Mouse (Mus musculus) embryonic facial prominence, embryonic 11.5 days (tissue): ENCODE results near the gene Olfr640. TPM values are rescaled to one million over a fixed set of nuclear protein-coding genes. Genes with fewer than 3 reads are reported as not detected.

ENCODE experiments used
- ATAC-seq: fragments of 200-750 bp; cut with Nextera tagmentation; replicated peaks from 2 replicates; pipeline ENCODE4 v1.8.0; 2017; ENCODE audit warnings: low read depth; ENCODE audit not compliant: insufficient number of reproducible peaks, low FRiP score, low TSS enrichment
- DNase-seq: peaks from one replicate; pipeline ENCODE4 v3.0.0-alpha.2; 2015; ENCODE audit warnings: low spot score
- H3K27ac ChIP-seq: fragments of 300-500 bp; sonication (generic); replicated peaks from 2 replicates; pipeline ENCODE4 v1.5.1; 2014; ENCODE audit warnings: mild to moderate bottlenecking, low read depth, low read length, control low read depth
- H3K27me3 ChIP-seq: fragments of 300-500 bp; sonication (generic); 2 replicates; pipeline ENCODE4 v1.6.1; 2014; ENCODE audit warnings: mild to moderate bottlenecking, low read length, moderate library complexity, mixed read lengths; ENCODE audit not compliant: control insufficient read depth, insufficient read depth
- H3K36me3 ChIP-seq: fragments of 300-500 bp; sonication (generic); replicated peaks from 2 replicates; pipeline ENCODE4 v1.6.1; 2014; ENCODE audit warnings: low read depth, mild to moderate bottlenecking, low read length, moderate library complexity, mixed read lengths; ENCODE audit not compliant: control insufficient read depth, insufficient read depth
- H3K4me1 ChIP-seq: fragments of 300-500 bp; sonication (generic); 2 replicates; pipeline ENCODE4 v1.6.1; 2014; ENCODE audit warnings: low read length, mixed read lengths; ENCODE audit not compliant: control insufficient read depth, insufficient read depth
- H3K4me2 ChIP-seq: fragments of 300-500 bp; sonication (generic); 2 replicates; pipeline ENCODE4 v1.6.1; 2014; ENCODE audit warnings: low read depth, mild to moderate bottlenecking, control low read depth, low read length, moderate library complexity
- H3K4me3 ChIP-seq: fragments of 300-500 bp; sonication (generic); 2 replicates; pipeline ENCODE4 v1.5.1; 2014; ENCODE audit warnings: low read depth, low read length, control low read depth
- H3K9ac ChIP-seq: fragments of 300-500 bp; sonication (generic); replicated peaks from 2 replicates; pipeline ENCODE4 v1.6.1; 2014; ENCODE audit warnings: mild to moderate bottlenecking, control low read depth, low read length
- H3K9me3 ChIP-seq: fragments of 300-500 bp; sonication (generic); replicated peaks from 2 replicates; pipeline ENCODE4 v1.6.1; 2016; ENCODE audit warnings: mild to moderate bottlenecking, low read length, inconsistent platforms, mixed read lengths; ENCODE audit not compliant: control insufficient read depth
- WGBS: fragments of 180-500 bp; shearing (Covaris S2); extraction: QIAGEN DNeasy Blood & Tissue Kit; methylation state at CpG from one replicate; pipeline ENCODE4 v1.1.7; 2014; 5-methylcytosine and 5-hydroxymethylcytosine counted together
- polyA plus RNA-seq: library from polyadenylated mRNA; unstranded; fragments of >200 nt; fragmentation: Nextera tagmentation; extraction: Ambion mirVana; gene quantifications from 2 replicates; pipeline ENCODE4 v1.2.1, GENCODE M21; 2014

Gene Olfr640
- polyA plus RNA-seq: not detected in 2 replicates

- 71% methylated on average over 6 of the region's 6 CpGs for WGBS
- Histone ChIP-seq H3K27me3 (no peaks in the 10 kb centered on the region), H3K36me3 (no peaks in the 10 kb centered on the region), H3K27ac (no peak within 1 kb of the TSS), H3K9ac (no peak within 1 kb of the TSS), H3K4me3 (no peak within 1 kb of the TSS), H3K4me2 (no peak within 1 kb of the TSS), H3K4me1 (no peaks in the 10 kb centered on the region), H3K9me3 (no peaks in the 10 kb centered on the region)
- no peak for ATAC-seq
- DNase-seq: no peak
Measured at GRCm38 (mm10) chr7:104025473-104025872, at the start of gene Olfr640. Olfr640 (minus strand) TSS chr7:104025573.

- Histone ChIP-seq H3K36me3 (no peaks in the 10 kb centered on the region), H3K4me2 (no peak within 1 kb of the TSS), H3K4me1 (no peaks in the 10 kb centered on the region), H3K4me3 (no peak within 1 kb of the TSS), H3K27me3 (no peaks in the 10 kb centered on the region), H3K9ac (no peak within 1 kb of the TSS), H3K27ac (no peak within 1 kb of the TSS), H3K9me3 (no peaks in the 10 kb centered on the region)
- DNase-seq (no peak), ATAC-seq (no peak)
- WGBS: 60% methylated on average over 2 of the region's 2 CpGs
Measured at GRCm38 (mm10) chr7:104071769-104072168, 46.4 kb upstream of the Olfr640 start, which contains the start of gene Olfr644. Olfr644 (minus strand) TSS chr7:104071869.

- 54% methylated on average over 2 of the region's 2 CpGs for WGBS
- Histone ChIP-seq H3K27ac (no peak within 1 kb of the TSS), H3K4me3 (no peak within 1 kb of the TSS), H3K27me3 (no peaks in the 10 kb centered on the region), H3K4me1 (no peaks in the 10 kb centered on the region), H3K9me3 (no peaks in the 10 kb centered on the region), H3K9ac (no peak within 1 kb of the TSS), H3K36me3 (no peaks in the 10 kb centered on the region), H3K4me2 (no peak within 1 kb of the TSS)
- ATAC-seq (no peak), DNase-seq (no peak)
Measured at GRCm38 (mm10) chr7:104061345-104061744, 36.0 kb upstream of the Olfr640 start, which contains the start of gene 4930516K23Rik. 4930516K23Rik (minus strand) TSS chr7:104061445.

DNA sequence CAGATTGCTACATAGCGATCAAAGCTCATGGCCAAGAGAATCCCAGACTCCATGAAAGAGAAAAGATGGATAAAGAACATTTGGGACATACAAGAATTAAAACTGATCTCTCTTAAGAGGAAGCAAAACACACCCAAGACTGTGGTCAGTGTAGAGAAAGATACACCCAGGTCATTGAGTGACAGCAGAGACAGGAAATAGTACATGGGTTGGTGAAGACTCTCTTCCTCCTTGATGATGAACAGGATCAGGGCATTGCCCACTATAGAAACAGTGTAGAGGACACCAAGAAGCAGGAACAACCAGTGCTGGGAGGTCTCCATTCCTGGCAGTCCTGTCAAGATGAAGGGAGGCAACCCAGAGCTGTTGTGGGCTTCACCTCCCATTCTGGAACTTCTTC, 33.8 kb upstream of the Olfr640 start:
- Histone ChIP-seq H3K27ac (no peak overlapping the region), H3K9me3 (no peaks in the 10 kb centered on the region), H3K27me3 (no peaks in the 10 kb centered on the region), H3K4me3 (no peak overlapping the region), H3K4me1 (no peaks in the 10 kb centered on the region), H3K4me2 (no peak overlapping the region), H3K9ac (no peak overlapping the region), H3K36me3 (no peaks in the 10 kb centered on the region)
- 90% methylated on average over 1 of the region's 1 CpGs for WGBS
- ATAC-seq (no peak), DNase-seq (no peak)

GRCm38 (mm10) chr7:104052566-104052965, 27.2 kb upstream of the Olfr640 start, which contains the start of gene Olfr642:
Olfr642 (minus strand) TSS chr7:104052666.
- no peaks in the 10 kb centered on the region for H3K27me3 ChIP-seq
- H3K9me3 ChIP-seq: no peaks in the 10 kb centered on the region
- no peak for DNase-seq
- WGBS: 96% methylated on average over 1 of the region's 1 CpGs
- no peaks in the 10 kb centered on the region for H3K4me1 ChIP-seq
- H3K4me2 ChIP-seq: no peak within 1 kb of the TSS
- no peak within 1 kb of the TSS for H3K4me3 ChIP-seq
- no peaks in the 10 kb centered on the region for H3K36me3 ChIP-seq
- H3K27ac ChIP-seq: no peak within 1 kb of the TSS
- H3K9ac ChIP-seq: no peak within 1 kb of the TSS
- no peak for ATAC-seq

DNA sequence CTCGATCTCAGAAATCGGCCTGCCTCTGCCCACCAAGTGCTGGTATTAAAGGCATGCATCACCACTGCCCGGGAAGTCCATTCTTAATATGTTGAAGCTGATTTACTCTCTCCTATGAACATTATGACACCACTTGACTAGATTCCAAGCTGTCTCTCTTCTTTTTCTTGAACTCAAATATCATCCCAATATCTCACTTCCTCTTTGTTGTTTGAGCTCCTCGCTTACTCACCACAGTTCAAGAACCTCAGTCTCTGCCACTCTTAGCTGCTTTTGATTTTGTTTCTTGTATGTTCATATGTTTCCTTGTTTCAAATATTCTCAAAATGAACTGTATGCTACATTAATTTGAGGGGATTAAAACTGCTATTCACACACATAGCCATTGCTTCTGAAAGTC, 25.4 kb upstream of the Olfr640 start:
- DNase-seq (no peak), ATAC-seq (no peak)
- H3K9me3 ChIP-seq: no peaks in the 10 kb centered on the region
- H3K9ac ChIP-seq: no peak overlapping the region
- no peak overlapping the region for H3K27ac ChIP-seq
- no peak overlapping the region for H3K4me2 ChIP-seq
- H3K4me1 ChIP-seq: no peaks in the 10 kb centered on the region
- no peaks in the 10 kb centered on the region for H3K27me3 ChIP-seq
- WGBS: 78% methylated on average over 4 of the region's 4 CpGs
- no peak overlapping the region for H3K4me3 ChIP-seq
- no peaks in the 10 kb centered on the region for H3K36me3 ChIP-seq

DNA sequence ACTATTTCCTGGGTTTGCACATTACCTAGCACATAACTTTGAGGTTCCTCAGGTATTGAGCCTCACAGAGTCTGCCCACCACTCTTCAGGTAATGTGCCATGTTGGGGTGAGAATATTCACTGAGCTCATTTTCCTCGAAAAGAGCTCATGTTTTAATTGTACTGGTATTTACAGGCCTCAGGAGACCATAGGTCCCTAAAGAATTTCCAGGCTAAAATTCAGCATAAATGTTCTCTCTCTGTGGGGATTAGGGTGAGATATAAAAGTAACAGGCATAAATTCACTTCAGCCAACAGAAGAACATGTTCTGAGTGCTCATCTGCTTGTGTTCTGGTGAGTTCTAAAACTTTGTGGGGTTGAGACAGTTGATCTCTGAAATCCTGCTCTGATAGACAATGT, 9.8 kb upstream of the Olfr640 start, which contains the start of gene Olfr641:
TSS of gene Olfr641 (plus strand) at position 301 of the 400 bp plus-strand sequence.
- Histone ChIP-seq H3K9ac (no peak within 1 kb of the TSS), H3K36me3 (no peaks in the 10 kb centered on the region), H3K4me1 (no peaks in the 10 kb centered on the region), H3K9me3 (no peaks in the 10 kb centered on the region), H3K4me2 (no peak within 1 kb of the TSS), H3K4me3 (no peak within 1 kb of the TSS), H3K27me3 (no peaks in the 10 kb centered on the region), H3K27ac (no peak within 1 kb of the TSS)
- ATAC-seq (no peak), DNase-seq (no peak)
- WGBS: 73% methylated on average over 1 of the region's 1 CpGs

GRCm38 (mm10) chr7:104026978-104027377, 1.6 kb upstream of the Olfr640 start:
- no peak for ATAC-seq
- no peaks in the 10 kb centered on the region for H3K9me3 ChIP-seq
- H3K4me3 ChIP-seq: no peak overlapping the region
- no peak overlapping the region for H3K27ac ChIP-seq
- H3K27me3 ChIP-seq: no peaks in the 10 kb centered on the region
- 69% methylated on average over 3 of the region's 3 CpGs for WGBS
- DNase-seq: no peak
- H3K4me2 ChIP-seq: no peak overlapping the region
- no peaks in the 10 kb centered on the region for H3K4me1 ChIP-seq
- no peaks in the 10 kb centered on the region for H3K36me3 ChIP-seq
- H3K9ac ChIP-seq: no peak overlapping the region
